Mouse (Mus musculus): ENCODE measurements at regions not wholly inside any gene's neighbourhood (a gene's known extent, or its start where the extent isn't known, plus 50 kb on each side); places are given as distances from the start of the nearest gene placed in this dataset.

- DNase-seq (ENCODE audit: low spot score in 2 of 2), result no peak
Observed at GRCm38 (mm10) chr4:150725443-150726135, 73.6 kb upstream of the Slc45a1 start.

DNA sequence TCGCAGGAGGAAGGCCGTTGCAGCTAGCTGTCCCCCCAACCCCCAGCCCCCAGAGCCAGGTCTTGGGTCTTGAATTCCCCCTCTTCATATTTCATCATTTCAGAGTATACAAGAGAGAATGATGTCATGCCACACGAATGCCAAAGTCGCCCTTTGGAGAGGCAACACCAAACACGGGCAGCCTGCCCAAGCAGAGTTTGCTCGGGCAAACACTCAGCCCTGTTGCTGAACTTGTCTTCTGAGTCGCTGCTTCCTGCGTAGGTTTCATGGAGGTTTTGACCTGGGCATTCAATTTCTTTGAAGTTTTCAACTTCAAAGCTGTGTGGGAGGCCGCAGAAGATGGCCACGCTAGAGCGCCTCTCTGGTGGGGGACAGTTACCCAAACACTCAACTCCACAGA, 72.8 kb upstream of the Slc45a1 start:
- no peak for DNase-seq (ENCODE audit: low spot score in 2 of 2)

DNA sequence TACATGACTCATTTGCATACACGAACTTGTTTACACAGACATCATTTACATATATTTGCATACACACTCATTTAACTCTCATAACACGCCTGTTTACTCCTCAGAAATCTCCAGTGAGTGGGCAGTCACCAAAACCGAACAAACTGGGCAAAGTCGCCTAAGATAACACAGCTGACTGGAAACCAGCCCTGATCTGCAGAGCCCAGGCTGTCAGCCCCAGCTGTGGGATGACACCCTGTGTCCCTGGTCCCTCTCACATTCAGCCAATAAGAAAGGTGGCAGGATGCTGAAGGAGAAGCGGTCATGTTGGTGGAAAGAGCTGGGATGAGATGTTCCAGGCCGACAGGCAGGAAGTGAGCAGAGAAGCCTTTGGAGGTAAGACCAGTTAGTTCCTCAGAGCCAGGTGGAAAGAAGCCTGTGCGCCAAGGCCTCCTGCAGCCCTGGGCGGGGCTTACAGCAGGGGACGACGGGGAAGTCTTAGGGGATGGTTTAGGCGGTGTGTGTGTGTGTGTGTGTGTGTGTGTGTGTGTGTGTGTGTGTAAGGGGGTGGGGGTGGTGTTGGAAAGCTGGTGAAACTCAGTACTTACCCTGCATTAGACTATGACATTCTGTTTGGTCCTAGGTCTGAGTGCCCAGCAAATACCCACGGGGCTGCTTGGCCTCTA, 69.8 kb upstream of the Slc45a1 start:
- no peak for DNase-seq (ENCODE audit: low spot score in 2 of 2)

- no peak for DNase-seq (ENCODE audit: low spot score in 2 of 2)
Observed at GRCm38 (mm10) chr4:150717866-150718265, 65.9 kb upstream of the Slc45a1 start.

DNA sequence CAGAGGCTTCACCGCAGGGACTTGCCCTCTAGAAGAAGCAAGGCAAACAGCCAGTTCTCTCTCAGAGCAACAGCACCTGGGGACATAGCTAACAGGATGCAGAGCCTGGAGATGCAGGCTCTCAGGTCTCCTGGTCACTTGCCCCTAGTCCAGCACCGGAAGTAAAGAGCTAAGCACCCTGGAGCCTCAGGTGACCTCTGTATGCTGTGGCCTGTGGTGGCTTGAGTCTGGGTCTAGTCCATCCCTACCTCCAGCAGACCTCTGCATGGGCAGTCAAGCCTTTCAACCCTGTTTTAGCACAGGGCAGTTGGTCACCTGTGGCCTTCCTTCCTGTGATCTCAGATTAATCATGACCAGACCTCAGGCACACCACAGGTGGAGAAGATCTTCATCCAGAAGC, 63.1 kb upstream of the Slc45a1 start:
- no peak for DNase-seq (ENCODE audit: low spot score in 2 of 2)

- no peak for DNase-seq (ENCODE audit: low spot score in 2 of 2)
Observed at GRCm38 (mm10) chr4:150713291-150713690, 61.3 kb upstream of the Slc45a1 start.

DNA sequence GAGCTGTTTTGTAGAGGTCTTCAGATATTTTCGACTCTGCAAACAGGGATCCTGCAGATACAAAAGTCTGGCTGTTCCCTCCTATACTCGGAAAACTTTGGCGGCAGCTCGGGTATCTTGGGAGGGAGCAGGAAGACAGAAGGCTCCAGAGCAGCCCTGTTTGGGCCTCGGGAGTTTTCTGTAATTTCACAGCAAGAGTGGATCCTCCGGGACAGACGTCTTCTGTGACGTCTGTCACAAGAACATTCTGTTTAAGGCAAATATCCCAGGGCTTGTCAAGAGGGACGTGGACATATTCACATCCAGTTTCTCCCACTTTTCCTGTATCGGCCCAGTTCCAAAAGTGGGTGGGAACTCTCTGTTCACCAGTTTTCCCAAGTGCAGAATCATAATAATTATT, 60.9 kb upstream of the Slc45a1 start:
- DNase-seq (ENCODE audit: low spot score in 2 of 2), result no peak

DNA sequence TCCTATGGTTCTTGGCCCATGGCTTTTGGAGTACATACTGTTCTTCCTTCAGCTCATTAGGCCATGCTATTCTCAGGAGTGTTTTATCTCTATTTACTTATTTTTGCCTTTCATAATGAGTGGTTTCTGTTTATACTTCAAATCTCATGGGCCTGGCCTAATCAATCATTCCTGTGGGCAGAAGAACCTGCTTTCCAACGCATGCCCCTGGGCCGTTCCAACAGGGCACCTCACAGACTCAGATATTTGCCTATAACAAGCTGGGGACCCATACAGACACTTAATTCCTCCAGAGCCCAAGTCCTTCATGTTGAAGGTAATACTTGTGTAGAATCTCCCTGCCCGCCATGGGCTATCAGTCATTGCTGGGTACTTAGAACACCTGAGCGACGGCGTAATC, 59.7 kb upstream of the Slc45a1 start:
- DNase-seq (ENCODE audit: low spot score in 2 of 2), result no peak

DNA sequence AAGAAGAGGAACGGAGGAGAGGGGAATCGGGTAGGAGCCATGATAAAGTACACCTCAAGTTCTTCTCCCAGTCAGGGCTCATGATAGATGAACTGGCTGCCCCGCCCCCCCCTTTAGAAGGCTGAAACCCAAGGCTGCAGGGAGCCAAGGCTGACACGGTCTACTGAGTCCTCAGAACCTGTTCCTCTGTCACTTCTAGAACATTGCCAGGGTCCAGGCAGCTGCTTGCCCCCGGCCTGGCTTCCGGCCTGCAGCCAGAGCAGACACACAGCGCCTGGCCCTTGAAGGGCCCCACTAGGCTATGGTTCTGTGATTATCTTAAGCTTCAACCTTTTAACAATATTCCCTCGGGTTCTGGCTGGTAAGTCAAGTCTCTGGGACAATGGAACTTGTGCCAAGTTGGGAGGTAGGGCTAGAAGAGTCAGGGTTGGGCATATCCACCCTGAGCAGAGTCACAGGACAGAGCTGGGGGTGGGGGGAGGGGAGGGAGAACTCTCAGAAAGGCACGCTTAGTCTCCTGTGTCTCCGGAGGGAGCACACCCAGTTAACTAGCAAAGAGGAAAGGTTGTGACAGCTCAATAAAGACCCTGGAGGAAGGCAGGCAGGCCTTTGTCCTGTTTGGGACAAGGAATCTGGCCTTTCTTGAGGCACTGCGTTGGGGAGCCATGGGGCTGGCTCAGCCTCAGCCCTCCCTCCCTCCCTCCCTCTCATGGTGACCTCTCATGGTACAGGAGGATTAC, 57.6 kb upstream of the Slc45a1 start:
- no peak for DNase-seq (ENCODE audit: low spot score in 2 of 2)

- DNase-seq (ENCODE audit: low spot score in 2 of 2), result peak in 1 of 2 experiments; percentile 17
Observed at GRCm38 (mm10) chr4:150708572-150708984, 56.6 kb upstream of the Slc45a1 start.

DNA sequence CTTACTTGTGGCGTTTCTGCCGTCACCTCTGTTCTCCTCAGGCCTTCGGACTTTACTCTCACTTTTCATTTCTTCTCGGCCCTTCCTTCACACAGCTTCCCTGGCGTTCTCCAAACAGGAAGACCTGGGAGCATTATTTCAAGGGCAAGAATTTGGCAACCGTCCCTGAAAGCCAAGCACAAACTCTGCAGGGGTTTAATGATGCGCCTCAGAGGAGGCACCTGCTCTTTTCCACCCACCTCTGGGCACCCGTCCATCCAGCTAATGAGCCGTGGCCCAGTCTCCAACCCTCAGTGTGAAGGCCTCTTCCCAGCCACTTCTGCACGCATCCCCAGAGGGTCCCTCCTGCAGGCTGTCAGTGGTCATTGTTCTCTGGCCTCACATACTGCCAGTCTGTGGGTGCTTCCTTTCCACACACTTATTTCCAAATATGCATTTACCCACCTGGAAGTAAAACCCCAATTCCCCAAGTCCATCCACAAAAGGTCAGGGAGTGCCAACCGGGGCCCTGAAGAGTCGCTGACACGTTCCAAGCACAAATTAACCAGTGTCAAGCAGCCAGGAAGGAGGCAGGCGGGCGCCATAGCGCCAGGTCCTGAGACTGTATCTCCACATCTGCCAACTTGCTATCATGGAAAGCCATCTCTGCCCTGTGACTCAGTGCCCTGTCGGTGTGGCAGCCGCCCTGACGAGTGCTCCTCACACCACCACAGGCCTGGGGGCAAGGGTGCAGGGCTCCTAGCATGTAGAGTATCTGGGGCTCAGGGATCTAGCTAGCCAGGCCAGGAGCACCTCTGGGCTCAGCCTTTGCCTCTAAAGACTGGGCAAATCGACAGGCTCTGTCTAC, 56.0 kb upstream of the Slc45a1 start:
- no peak for DNase-seq (ENCODE audit: low spot score in 2 of 2)

DNA sequence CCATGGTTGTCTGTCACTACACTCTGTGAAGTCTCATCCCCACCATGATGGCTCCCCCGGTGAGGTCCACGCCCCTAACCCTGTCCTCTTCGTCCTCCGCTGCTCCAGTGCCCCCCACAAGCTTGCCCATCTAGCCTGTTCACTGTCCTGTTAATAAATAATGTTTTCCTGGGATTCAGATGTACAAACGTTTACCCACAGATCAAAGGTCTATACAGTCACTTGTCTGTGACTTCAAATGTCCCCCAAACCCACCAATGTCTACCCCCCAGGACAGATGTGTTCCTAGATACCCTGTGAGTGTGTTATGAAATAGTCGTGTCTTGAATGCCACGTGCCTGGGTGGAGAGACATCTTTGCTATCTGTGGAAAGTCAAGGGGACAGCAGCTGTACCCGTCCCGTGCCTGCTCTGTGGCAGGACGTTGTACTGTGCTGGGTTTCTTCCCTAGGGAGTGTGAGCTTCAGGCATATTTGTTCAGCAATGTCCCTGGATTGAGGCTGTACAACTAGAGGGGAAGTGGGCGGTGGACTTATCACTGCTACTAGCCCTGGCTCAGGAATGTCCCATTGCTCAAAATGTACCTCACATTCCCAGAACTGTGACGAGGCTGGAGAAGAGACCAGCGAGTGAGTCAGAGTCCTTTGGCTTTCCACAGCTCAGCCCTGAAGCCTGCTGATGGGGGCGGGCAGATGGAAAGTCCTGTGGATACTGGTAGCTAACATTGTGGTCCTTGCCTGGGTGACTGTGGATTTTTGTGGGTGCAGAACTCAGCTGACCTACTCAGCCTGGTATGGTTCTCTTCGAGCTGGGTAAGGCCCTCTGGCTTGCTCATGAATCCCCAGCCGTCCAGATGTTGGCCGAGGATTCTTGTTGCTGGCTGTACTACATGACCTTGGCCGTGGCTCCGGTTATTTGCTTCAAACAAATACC, 55.1 kb upstream of the Slc45a1 start:
- DNase-seq (ENCODE audit: low spot score in 2 of 2), result no peak

DNA sequence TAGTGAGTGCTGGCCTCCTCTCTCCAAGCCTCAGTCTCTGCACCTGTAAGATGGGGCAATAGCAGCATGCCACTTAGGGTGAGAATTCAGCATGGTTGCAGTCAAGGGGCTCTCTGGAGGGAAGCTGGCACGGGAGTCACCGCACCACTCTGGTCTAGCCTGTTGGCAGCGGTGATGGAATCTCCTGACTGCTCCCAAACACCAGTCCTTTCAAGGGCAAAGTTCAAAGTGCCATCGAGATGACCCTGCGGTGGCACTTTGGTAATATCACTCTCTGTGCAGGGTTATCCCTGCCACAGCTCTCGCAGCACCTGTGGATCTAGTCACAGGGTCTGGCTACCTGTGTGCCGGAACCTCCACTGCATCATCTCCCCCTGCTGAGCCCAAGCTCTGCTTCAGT, 54.3 kb upstream of the Slc45a1 start:
- no peak for DNase-seq (ENCODE audit: low spot score in 2 of 2)

DNA sequence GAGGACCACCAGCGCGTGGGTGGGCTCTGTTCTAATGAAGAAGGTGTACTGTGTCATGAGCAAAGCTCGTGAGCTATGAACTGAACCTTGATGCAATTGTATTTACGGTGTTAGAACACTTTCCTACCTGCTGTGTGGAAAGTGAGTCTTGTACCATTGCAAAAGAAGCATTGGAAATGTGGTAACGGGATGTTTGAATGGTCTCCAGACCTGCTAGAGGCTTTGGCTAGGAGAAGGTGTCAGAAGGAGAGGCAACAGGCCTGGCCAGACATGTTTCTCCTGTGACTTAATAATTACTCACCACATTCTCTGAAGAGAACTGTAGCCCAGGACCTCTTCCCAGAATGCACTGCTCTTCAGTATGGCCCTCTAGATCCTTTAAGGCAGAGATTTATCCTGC, 51.3 kb upstream of the Slc45a1 start:
- DNase-seq (ENCODE audit: low spot score in 2 of 2), result no peak
